Mouse (Mus musculus) right cerebral cortex, postnatal 36 days (tissue): ENCODE measurements around the gene Ak4.

Source experiments
- DNase-seq, 2 experiments: peaks; one replicate each; pipeline ENCODE4 v3.0.0; 2022; ENCODE audit warnings: low spot score in 2 of 2, mixed read lengths in 1 of 2

The Ak4 gene

GRCm38 (mm10) chr4:101511768-101512521 is 92.9 kb downstream of the Ak4 start:
- DNase-seq, result no peak

GRCm38 (mm10) chr4:101513251-101513650 is 94.2 kb downstream of the Ak4 start:
- no peak for DNase-seq

DNA sequence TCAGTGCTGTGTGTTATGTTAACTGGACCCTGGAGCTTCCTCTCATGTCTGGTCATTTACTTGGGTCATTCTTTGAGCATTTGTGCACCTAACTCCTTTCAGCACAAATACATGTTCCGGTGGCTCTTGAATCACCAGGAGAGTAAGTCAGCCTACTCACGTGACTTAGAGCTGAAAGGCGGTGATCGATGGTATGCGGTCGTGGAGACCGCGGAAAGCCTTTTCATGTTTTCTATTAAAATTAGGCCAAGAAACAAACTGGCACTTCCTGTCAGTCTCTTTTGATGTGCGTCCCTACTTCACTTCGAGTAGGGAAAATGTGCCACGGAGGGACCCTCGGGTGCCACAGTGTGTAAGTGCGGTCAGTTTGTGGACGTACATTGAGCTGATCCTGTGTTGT is 96.8 kb downstream of the Ak4 start:
- DNase-seq, result no peak
